Mouse (Mus musculus) C2C12 (cell line): Measurements from ENCODE around the gene Rfx2.

Source experiments
- CTCF ChIP-seq: IDR thresholded peaks from one replicate; pipeline ENCODE4 v1.5.1; 2011; ENCODE audit not compliant: control insufficient read depth, insufficient read depth, insufficient read length
- MYOD1 ChIP-seq: IDR thresholded peaks from one replicate; pipeline ENCODE4 v1.6.1; 2011; ENCODE audit warnings: low read depth; ENCODE audit not compliant: control insufficient read depth, insufficient read length

DNA sequence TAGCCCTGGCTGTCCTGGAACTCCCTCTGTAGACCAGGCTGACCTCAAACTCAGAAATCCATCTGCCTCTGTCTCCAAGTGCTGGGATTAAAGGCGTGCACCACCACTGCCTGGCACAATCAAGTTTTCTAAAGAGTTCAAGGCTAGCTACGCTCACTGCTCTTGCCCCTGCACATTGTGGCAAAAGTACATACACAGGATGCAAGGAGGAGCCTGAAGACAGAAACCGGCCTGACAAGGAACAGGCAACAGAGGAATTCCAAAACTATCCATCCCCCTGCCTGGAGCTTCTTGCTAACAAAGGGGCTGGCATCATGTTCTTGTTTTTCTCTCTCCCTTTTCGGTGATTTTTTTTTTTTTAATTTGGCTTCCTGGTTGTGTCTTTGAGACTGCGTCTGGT lies 86.6 kb downstream of the Rfx2 start:
- TF ChIP-seq CTCF, result no peak
- TF ChIP-seq MYOD1, result no peak
